Mouse (Mus musculus) heart, postnatal 4 days (tissue): ENCODE measurements at regions not wholly inside any gene's neighbourhood (a gene's known extent, or its start where the extent isn't known, plus 50 kb on each side); places are given as distances from the start of the nearest gene placed in this dataset.

Experiments used
- DNase-seq: peaks from one replicate; pipeline ENCODE4 v3.0.0; 2021

GRCm38 (mm10) chr1:83832946-83833345 lies 424.9 kb upstream of the Sphkap start:
- no peak for DNase-seq

GRCm38 (mm10) chr1:83831900-83832535 lies 424.0 kb upstream of the Sphkap start:
- no peak for DNase-seq

GRCm38 (mm10) chr1:83830025-83830645 lies 422.1 kb upstream of the Sphkap start:
- no peak for DNase-seq

GRCm38 (mm10) chr1:83811162-83811561 lies 403.2 kb upstream of the Sphkap start:
- peak; percentile 12 for DNase-seq

DNA sequence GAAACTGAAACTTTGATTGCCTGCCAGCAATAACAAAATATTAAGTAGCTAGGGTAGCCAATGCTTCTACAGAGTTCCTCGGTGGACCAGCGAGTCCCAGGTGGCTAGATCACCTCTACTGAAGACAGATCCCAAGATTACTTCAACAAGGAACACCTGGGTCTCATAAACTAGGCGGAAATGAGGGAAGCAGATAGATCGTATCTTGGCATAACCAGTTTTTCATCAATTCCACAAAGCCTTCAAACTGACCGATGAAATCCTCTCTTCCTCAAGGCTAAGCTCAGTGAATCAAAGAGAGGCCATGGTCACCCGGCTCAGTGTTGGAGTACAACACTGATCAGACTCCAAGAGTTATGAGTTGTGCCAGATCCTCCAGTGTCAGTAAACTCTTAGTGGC lies 400.4 kb upstream of the Sphkap start:
- DNase-seq = no peak

DNA sequence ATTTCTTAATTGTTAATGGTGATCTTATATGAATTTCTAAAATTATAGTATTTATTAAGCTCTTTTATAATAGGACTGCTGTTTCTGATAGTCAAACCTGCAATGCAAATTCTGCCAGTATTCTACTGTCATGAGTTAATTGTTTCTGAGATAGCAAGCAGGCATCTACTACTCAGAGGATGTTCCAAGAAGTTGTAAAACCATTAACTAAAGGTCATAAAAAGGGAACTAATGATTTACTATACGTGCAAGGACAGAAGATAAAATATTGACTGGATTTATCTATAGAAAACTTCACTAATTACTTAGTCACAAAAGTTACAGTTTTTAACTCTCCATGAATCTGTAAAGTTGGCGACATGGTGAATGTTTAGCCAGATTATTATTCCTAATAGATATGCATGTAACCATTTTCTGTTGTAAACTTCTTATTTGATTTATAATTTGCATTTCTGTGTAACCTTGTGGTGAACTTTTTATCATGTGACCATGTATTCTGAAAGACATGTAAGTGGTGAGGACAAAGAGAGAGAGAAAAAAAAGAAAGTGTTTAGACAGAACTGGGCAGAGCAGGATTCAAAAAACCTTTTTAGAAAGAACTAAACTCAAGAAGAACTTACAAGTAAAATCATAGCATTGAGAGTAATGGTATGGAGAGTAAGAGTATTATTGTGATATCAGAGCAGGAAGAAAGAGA lies 395.5 kb upstream of the Sphkap start:
- DNase-seq = no peak

DNA sequence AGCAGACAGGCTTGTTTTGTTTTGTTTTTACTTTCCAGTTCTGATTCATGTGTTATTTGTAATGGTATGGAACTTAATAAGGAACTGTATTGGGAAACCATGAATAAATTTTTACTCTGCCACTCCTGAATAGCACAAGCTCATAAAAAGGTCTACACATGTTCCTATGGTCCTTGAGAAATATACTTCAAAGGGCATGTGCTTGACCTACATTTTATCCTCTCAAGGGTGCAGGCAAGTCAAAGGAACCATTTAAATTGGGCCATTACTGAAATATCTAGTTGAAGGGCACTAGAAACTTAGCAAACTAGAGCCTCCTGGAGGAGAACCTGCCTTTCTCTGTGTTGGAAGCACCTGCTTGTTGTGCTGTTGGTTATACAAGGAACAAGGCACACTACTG lies 393.8 kb upstream of the Sphkap start:
- no peak for DNase-seq

DNA sequence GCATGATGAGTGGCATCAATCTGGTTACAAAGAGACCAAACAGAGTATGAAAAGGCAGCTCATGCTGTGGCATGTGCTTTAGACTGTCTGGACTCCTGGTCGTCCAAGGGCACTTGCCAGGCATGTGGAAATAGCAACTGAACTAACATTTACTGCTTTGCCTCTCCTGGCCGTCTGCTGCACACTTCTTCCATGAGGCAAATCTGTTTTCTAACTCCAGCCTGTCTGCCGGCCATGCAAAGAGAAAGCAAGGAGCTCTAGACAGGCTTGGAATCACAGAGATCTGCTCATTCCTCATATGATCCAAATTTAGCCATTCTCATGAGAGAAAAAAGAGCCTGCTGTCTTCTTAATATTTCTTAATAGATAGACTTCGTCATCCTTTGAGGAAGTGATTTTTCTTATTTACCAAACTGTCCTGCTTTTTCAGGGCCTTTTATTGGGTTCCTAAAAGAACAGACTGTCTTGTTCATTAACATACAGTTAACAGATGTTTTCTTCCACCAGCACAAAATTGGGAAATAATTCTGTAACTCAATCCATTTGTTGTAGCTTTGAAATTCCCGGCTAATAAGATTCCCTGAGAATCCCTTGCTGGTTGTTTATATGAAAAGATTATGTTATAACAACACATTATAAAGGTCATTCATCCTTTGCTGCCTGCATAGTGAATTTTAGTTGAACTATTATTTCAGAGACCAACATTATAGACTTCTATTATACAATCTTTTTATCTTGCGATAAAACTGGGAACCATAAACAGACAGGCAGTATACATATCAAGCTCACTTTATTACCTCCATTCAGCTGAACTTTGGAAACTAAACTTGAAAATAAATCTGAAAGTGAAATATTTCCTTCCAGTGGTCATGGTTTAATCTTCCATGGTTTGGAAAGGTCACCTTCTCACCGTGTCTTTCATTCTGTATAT lies 389.2 kb upstream of the Sphkap start:
- DNase-seq = no peak

DNA sequence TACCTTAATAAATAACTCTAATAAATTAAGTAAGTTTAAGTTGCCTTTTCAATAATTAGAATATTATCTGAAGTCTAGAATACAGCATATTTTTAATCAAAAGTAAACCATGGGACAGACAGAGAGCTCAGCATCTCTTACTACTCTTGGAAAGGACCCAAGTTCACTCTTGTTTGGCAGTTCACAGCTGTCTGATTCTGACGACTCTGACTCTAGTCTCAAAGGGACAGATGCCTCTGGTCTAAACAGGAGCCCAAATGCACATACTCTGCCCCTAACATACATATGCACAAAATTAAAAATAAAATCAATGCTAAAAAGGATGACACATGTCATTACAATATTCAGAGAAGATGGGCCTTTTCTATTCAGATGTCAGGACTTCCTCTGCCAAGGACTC lies 369.2 kb upstream of the Sphkap start:
- DNase-seq = no peak

GRCm38 (mm10) chr1:83771160-83771559 lies 363.2 kb upstream of the Sphkap start:
- no peak for DNase-seq

- DNase-seq = no peak
Measured at GRCm38 (mm10) chr1:83761499-83761898, 353.5 kb upstream of the Sphkap start.

DNA sequence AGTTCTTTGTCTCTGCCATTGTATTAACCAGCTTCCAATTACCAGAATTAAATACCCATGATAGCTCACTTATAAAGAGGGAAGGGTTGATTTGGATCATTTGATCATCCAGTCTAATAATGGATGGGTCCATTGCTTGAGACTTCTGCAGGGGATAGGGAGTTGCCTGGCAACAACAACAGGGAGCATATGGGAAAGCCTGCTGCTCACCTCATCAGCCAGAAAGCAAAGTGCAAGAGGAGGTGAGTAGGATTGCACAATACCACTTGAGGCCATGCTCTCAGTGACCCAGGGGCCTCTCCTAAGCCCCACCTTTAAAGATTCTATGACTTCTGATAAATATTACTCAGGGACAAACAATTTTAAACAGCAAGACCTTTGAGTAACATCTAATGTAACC lies 348.9 kb upstream of the Sphkap start:
- no peak for DNase-seq

- no peak for DNase-seq
Measured at GRCm38 (mm10) chr1:83755336-83755735, 347.3 kb upstream of the Sphkap start.

DNA sequence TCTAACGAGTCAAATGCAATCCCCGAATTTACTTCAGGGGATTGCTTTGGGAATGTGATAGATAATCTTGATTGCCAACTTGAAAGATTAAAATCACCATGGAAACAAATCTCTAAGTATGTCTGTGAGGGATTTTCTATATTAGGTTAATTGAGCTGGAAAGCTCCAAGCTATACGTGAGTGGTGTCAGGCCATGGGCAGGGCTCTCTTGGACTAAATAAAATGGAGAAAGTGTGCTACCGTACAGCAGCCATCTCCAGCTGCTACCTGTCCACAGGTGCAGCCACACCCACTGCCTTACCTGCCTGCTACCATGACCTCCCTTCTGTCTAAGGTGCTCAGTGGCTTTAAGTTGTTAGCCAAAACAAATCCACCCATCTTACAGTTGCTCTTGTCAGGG lies 345.0 kb upstream of the Sphkap start:
- DNase-seq = no peak

DNA sequence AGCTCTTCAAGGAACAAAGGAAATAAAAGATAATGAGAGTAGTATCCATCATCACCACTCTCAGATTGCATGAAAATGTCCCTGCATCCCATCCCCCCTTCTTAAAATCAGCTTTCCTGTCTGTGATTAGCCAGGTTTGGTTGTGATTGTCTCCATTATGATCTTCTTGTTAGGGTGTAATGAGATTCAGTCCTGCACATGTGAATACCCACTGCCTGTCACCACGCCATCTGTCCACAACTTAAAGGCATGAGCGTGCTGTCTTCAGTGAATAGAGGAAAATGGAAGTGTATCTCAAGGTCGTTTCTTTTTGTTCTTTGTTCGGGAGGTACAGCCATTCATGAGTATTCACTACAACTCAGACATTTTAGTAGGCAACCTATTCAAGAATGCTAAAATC lies 341.0 kb upstream of the Sphkap start:
- no peak for DNase-seq

GRCm38 (mm10) chr1:83748061-83748460 lies 340.1 kb upstream of the Sphkap start:
- DNase-seq = no peak

DNA sequence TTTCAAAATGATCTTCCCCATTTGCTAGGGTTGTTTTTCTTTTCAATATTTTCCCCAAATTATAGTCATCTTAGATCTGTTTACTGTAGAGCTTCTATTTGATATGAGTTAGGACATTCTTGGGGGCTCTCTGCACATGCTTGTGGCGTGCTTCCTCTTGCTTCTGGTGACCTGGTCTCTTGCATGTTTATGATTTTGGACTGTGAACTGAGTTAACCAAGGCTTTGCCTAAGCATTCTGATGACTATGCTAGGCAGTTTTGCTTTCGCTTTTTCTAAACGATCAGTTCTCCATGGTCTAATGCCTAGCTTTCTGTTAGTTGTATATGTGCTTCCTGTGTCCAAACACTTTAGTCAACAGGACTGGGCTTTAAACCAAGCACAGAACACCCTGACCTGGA lies 339.4 kb upstream of the Sphkap start:
- DNase-seq = no peak

- DNase-seq = peak; percentile 54
Measured at GRCm38 (mm10) chr1:83746036-83746435, 338.0 kb upstream of the Sphkap start.

GRCm38 (mm10) chr1:83736428-83737117 lies 328.6 kb upstream of the Sphkap start:
- peak; percentile 11 for DNase-seq

- DNase-seq = no peak
Measured at GRCm38 (mm10) chr1:83731682-83732081, 323.7 kb upstream of the Sphkap start.

GRCm38 (mm10) chr1:83728810-83729209 lies 320.8 kb upstream of the Sphkap start:
- no peak for DNase-seq

DNA sequence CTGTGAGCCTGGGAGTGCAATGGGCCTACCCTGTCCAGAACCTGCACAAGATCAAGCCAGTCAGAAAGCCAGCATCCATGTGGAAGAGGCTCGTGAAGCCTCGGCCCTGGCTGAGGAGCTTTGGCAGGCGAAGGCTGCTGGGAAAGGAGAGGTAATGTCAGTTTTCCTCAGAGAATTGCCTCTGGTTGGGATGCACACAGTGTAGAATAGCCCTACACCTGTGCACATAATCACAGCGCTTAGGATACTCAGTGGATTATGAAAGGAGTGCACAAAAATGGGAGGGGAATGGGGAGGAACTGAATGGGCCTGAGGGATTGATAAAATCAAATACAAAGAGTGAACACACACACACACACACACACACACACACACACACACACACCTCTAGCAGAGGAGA lies 319.9 kb upstream of the Sphkap start:
- DNase-seq = no peak
